Mouse (Mus musculus) cerebellum, adult 2 months (tissue): ENCODE data around the gene Odf3b.

Experiments used
- CTCF ChIP-seq: fragments of 200-500 bp; IDR thresholded peaks from 2 replicates; pipeline ENCODE4 v1.5.1; 2011; ENCODE audit warnings: low read depth, mild to moderate bottlenecking, control low read depth, low read length, moderate library complexity, borderline replicate concordance; ENCODE audit not compliant: insufficient read depth
- POLR2A ChIP-seq: fragments of 200-500 bp; IDR thresholded peaks from 2 replicates; pipeline ENCODE4 v1.6.1; 2011; ENCODE audit warnings: low read length, control low read depth, borderline replicate concordance; ENCODE audit not compliant: insufficient read depth

DNA sequence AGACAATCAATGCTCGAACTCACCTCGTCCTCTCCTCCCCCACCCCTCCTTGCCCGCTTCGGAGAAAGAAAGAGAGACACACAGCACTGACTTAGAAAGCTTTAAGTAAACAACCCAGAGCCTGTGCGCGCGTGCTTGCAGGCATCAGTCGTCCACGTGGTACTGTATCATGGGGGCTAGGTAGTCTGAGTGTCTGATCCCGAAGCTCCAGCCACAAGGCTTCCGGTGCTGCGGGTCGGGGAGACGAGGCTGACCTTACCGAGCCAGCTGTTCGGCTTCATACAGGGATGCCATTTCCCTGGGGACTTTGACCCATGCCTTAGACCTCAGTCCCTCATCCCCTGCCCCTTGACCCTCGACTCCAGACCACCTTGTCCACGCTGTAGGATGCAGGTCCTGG lies 1.7 kb downstream of the Odf3b start:
- TF ChIP-seq CTCF = no peak
- no peak for TF ChIP-seq POLR2A
